Mouse (Mus musculus) adrenal gland, postnatal 25 days (tissue): ENCODE measurements around the gene Tmem158. TPM values are rescaled to one million over a fixed set of nuclear protein-coding genes. Genes with fewer than 3 reads are reported as not detected.

Source experiments
- DNase-seq: peaks from one replicate; pipeline ENCODE4 v3.0.0; 2021; ENCODE audit warnings: mixed read lengths
- total RNA-seq: library from RNA; stranded (reverse); gene quantifications from 2 replicates; pipeline ENCODE4 v1.2.3, GENCODE M21; 2021

The Tmem158 gene
- total RNA-seq, 1 experiment from 2014 or later = 9.5 TPM

GRCm38 (mm10) chr9:123247992-123248391 is 12.6 kb downstream of the Tmem158 start:
- DNase-seq = no peak

GRCm38 (mm10) chr9:123245146-123245545 is 15.4 kb downstream of the Tmem158 start:
- DNase-seq = no peak

GRCm38 (mm10) chr9:123243988-123244387 is 16.6 kb downstream of the Tmem158 start:
- peak; percentile 64 for DNase-seq

- DNase-seq = no peak
Measured at GRCm38 (mm10) chr9:123241191-123241590, 19.4 kb downstream of the Tmem158 start.

GRCm38 (mm10) chr9:123240751-123241150 is 19.8 kb downstream of the Tmem158 start:
- DNase-seq = no peak

- DNase-seq = no peak
Measured at GRCm38 (mm10) chr9:123240271-123240670, 20.3 kb downstream of the Tmem158 start.

- no peak for DNase-seq
Measured at GRCm38 (mm10) chr9:123239651-123240050, 20.9 kb downstream of the Tmem158 start.

- no peak for DNase-seq
Measured at GRCm38 (mm10) chr9:123238256-123239045, 22.1 kb downstream of the Tmem158 start.

- DNase-seq = peak; percentile 32
Measured at GRCm38 (mm10) chr9:123237739-123238138, 22.8 kb downstream of the Tmem158 start.

GRCm38 (mm10) chr9:123235621-123236020 is 24.9 kb downstream of the Tmem158 start:
- DNase-seq = no peak

GRCm38 (mm10) chr9:123229826-123230225 is 30.7 kb downstream of the Tmem158 start:
- no peak for DNase-seq

GRCm38 (mm10) chr9:123228671-123229070 is 31.9 kb downstream of the Tmem158 start:
- DNase-seq = no peak

GRCm38 (mm10) chr9:123227106-123227750 is 33.3 kb downstream of the Tmem158 start:
- no peak for DNase-seq

- no peak for DNase-seq
Measured at GRCm38 (mm10) chr9:123224863-123225431, 35.6 kb downstream of the Tmem158 start.

- DNase-seq = no peak
Measured at GRCm38 (mm10) chr9:123219826-123220225, 40.7 kb downstream of the Tmem158 start.

- DNase-seq = no peak
Measured at GRCm38 (mm10) chr9:123215621-123216440, 44.7 kb downstream of the Tmem158 start, which contains the start of gene Cdcp1. TSS of gene Cdcp1 (minus strand) at chr9:123216038.

- no peak for DNase-seq
Measured at GRCm38 (mm10) chr9:123213371-123213770, 47.2 kb downstream of the Tmem158 start.

Other genes with a start within 250 kb of the Tmem158 start
- gene Tmem42, start 239.4 kb downstream of the Tmem158 start, total RNA-seq = 21.7 and 25.2 TPM in 2 replicates
- 0.86 and 2.1 TPM in 2 replicates for gene Tgm4, start 226.0 kb downstream of the Tmem158 start, total RNA-seq
- gene Zdhhc3, start 147.6 kb downstream of the Tmem158 start, total RNA-seq = 77.8 and 87.8 TPM in 2 replicates
- gene Exosc7, start 147.5 kb downstream of the Tmem158 start, total RNA-seq = 42.9 and 50.9 TPM in 2 replicates
- 11.4 and 15.0 TPM in 2 replicates for gene Clec3b, start 109.8 kb downstream of the Tmem158 start, total RNA-seq
- 0.12 and 0.24 TPM in 2 replicates for gene Cdcp1, start 44.7 kb downstream of the Tmem158 start, total RNA-seq
- gene Lars2, start 106.2 kb upstream of the Tmem158 start, total RNA-seq = 68.1 and 42,328 TPM in 2 replicates
- gene Limd1, start 217.9 kb upstream of the Tmem158 start, total RNA-seq = 32.4 and 34.7 TPM in 2 replicates